8 mouse cellular contexts compared by ENCODE assay signal in genomic region chr10:120744441-120745137, GRCm38 (mm10).
DNase-seq lines count a peak whose midpoint lies in the region; ATAC-seq lines count a peak whose summit lies in the region.

No protein-coding gene starts in this region.

- peaks cover 13% of the 10 kb centered on the region for H3K4me1 ChIP-seq in hindbrain, embryonic 13.5 days (replicated peaks)
- peaks cover 42% of the 10 kb centered on the region for H3K4me1 ChIP-seq in midbrain, embryonic 10.5 days

- ATAC-seq in hindbrain, embryonic 13.5 days (ENCODE audit: low FRiP score), result 0 out of 2 replicates have a peak, but pooled peaks have one; percentile 24
- no peak for ATAC-seq in CD4-positive, CD25-positive, alpha-beta regulatory T cell, adult 4 months

- peak overlapping the region; percentile 75 for H3K4me2 ChIP-seq in hindbrain, embryonic 13.5 days

- H3K4me3 ChIP-seq in hindbrain, embryonic 13.5 days, result peak overlapping the region; percentile 42
- peak overlapping the region; percentile 42 for H3K4me3 ChIP-seq in midbrain, embryonic 10.5 days

- peak; percentile 24 for DNase-seq in adrenal gland, postnatal 14 days
- no peak for DNase-seq in adrenal gland, postnatal 4 days (ENCODE audit: low spot score in 2 of 2)
- peak; percentile 43 for DNase-seq in R1 (ENCODE audit: low read depth, low spot score)
- peak; percentile 83 for DNase-seq in midbrain, embryonic 10.5 days (ENCODE audit: low spot score)
- no peak for DNase-seq in right cerebral cortex, postnatal 36 days (ENCODE audit: low spot score in 2 of 2)
- no peak for DNase-seq in spleen, postnatal 4 days (ENCODE audit: low spot score in 2 of 2)

- H3K36me3 ChIP-seq in hindbrain, embryonic 13.5 days, result no peaks in the 10 kb centered on the region
- H3K36me3 ChIP-seq in midbrain, embryonic 10.5 days, result no peaks in the 10 kb centered on the region

- no peaks in the 10 kb centered on the region for H3K9me3 ChIP-seq in hindbrain, embryonic 13.5 days
- H3K9me3 ChIP-seq in midbrain, embryonic 10.5 days (replicated peaks), result 0 out of 2 replicates have a peak, but pooled peaks cover 5% of the 10 kb centered on the region

- under 1% methylated on average over 15 of the region's 15 CpGs for WGBS in hindbrain, embryonic 13.5 days
- WGBS in midbrain, embryonic 10.5 days, result 1% methylated on average over 15 of the region's 15 CpGs

- H3K27me3 ChIP-seq in hindbrain, embryonic 13.5 days, result peaks cover 49% of the 10 kb centered on the region
- H3K27me3 ChIP-seq in midbrain, embryonic 10.5 days (ENCODE audit: low read depth, poor library complexity, severe bottlenecking), result peaks cover 52% of the 10 kb centered on the region

- H3K27ac ChIP-seq in hindbrain, embryonic 13.5 days, result no peak overlapping the region
- peak overlapping the region; percentile 88 for H3K27ac ChIP-seq in midbrain, embryonic 10.5 days (replicated peaks)

- H3K9ac ChIP-seq in hindbrain, embryonic 13.5 days, result peak overlapping the region; percentile 73

Comparison
In these comparisons a context has a peak if more than half of its experiments do, and no peak if none do; other contexts are left out.
1. DNase-seq: peak in adrenal gland, postnatal 14 days (single experiment), R1 (single experiment) and midbrain, embryonic 10.5 days (single experiment); none in adrenal gland, postnatal 4 days (0 of 2), right cerebral cortex, postnatal 36 days (0 of 2) and spleen, postnatal 4 days (0 of 2).